ENCODE assay signal across 16 mouse cellular contexts in the genomic region with DNA sequence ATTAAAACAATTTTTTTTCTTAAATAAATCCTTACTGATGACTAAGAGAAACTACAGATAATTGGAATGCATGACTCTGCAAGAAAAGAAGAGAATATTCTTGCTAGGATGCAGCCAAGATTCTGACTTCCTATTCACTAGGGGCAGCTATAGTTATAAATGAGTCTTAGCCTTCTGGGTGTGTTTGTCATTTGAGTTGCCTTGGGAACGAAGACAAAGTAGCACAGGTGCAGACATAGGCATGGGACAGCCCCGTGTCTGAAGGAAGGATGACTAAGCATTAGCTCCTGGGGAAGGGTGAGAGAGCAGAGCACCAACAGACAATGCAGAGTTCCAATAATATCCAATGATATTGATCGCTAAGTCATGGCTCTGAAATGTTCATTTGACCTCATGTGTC.
DNase-seq lines count a peak whose midpoint lies in the region; ATAC-seq lines count a peak whose summit lies in the region.
"Had no signal": no experiment of that assay in that cellular context is flagged by ENCODE, and none has a peak within 500 bp of the region (broad histone marks: within the 10 kb centered on the region; RNA-seq: fewer than 3 reads in every experiment).

No protein-coding gene starts in this region.

- ATAC-seq in megakaryocyte progenitor cell, adult 5-6 weeks (replicated peaks; ENCODE audit: poor library complexity): peak; percentile 26; the same call in 1 of the 2 replicates
- ATAC-seq: forebrain, embryonic 16.5 days had no signal

- intact Hi-C loops in gastrocnemius, postnatal 36 days (cut with DNase I): no loop called here

- DNase-seq in 3T3-L1 (ENCODE audit: low read depth, low spot score) (peak; percentile 40), A20 (ENCODE audit: low read depth, low spot score) (peak; percentile 88), R1 (ENCODE audit: low read depth, low spot score) (peak; percentile 69)
- DNase-seq in gastrocnemius, postnatal 36 days: no peak
- DNase-seq in cerebellum, postnatal 25 days: no peak
- DNase-seq in kidney, postnatal 10 days: no peak
- DNase-seq: adrenal gland, postnatal 10 days; cerebellum, adult 2 months; gastrocnemius, adult 2 months; heart, adult 18-20 months; kidney, adult 11 months; kidney, postnatal 25 days; layer of hippocampus, adult 9-11 months; lung, postnatal 14 days had no signal

Comparison
In these comparisons a context has a peak if more than half of its experiments do, and no peak if none do; other contexts are left out.
1. DNase-seq: peak in 3T3-L1 (single experiment), A20 (single experiment) and R1 (single experiment); none in gastrocnemius, postnatal 36 days (0 of 2), cerebellum, postnatal 25 days (0 of 2) and kidney, postnatal 10 days (single experiment).